Mouse (Mus musculus) liver, embryonic 14.5 days (tissue): ENCODE measurements around the gene Sbf1.

Experiments
- CTCF ChIP-seq: IDR thresholded peaks from 2 replicates; pipeline ENCODE4 v1.5.1; 2016; ENCODE audit warnings: antibody characterized with exemption, low read depth, control low read depth
- EP300 ChIP-seq: IDR thresholded peaks from 2 replicates; pipeline ENCODE4 v1.6.1; 2016; ENCODE audit warnings: antibody characterized with exemption, low read depth

GRCm38 (mm10) chr15:89249063-89249462 lies 66.0 kb downstream of the Sbf1 start:
- no peak for TF ChIP-seq CTCF
- TF ChIP-seq EP300 = no peak
